In genomic region chr17:71669511-71669910, GRCm38 (mm10) we compare ENCODE assay signal across 23 mouse cellular contexts. TPM values are rescaled to one million over a fixed set of nuclear protein-coding genes. Genes with fewer than 3 reads are reported as not detected.
DNase-seq lines count a peak whose midpoint lies in the region; ATAC-seq and TF ChIP-seq lines count a peak whose summit lies in the region.
"Had no signal": no experiment of that assay in that cellular context is flagged by ENCODE, and none has a peak within 500 bp of the region (broad histone marks: within the 10 kb centered on the region; RNA-seq: fewer than 3 reads in every experiment).

No protein-coding gene starts in this region.

- H3K4me1 ChIP-seq in liver, postnatal 0 days (ENCODE audit: insufficient read depth), result no peaks in the 10 kb centered on the region
- H3K4me1 ChIP-seq in liver, embryonic 11.5 days (replicated peaks; ENCODE audit: control insufficient read depth, insufficient read depth, low read length), result no peaks in the 10 kb centered on the region
- H3K4me1 ChIP-seq in bone marrow, adult 2 months (ENCODE audit: control insufficient read depth, insufficient read depth, low read length), result no peaks in the 10 kb centered on the region
- peaks cover 4% of the 10 kb centered on the region; the same call in 1 of the 2 replicates for H3K4me1 ChIP-seq in stomach, postnatal 0 days (replicated peaks; ENCODE audit: control insufficient read depth, insufficient read depth)

- peak; percentile 40 for TF ChIP-seq CTCF in liver, postnatal 0 days (IDR thresholded peaks at IDR 0.05; ENCODE audit: low read depth)
- TF ChIP-seq CTCF in bone marrow, adult 2 months (IDR thresholded peaks at IDR 0.05; ENCODE audit: control insufficient read depth, insufficient read depth, low read length), result 0 out of 2 replicates have a peak, but pooled peaks have one; percentile 21
- peak; percentile 35 for TF ChIP-seq CTCF in stomach, postnatal 0 days (IDR thresholded peaks at IDR 0.05; ENCODE audit: low read depth)

- no peaks in the 10 kb centered on the region for H3K9me3 ChIP-seq in liver, postnatal 0 days (ENCODE audit: low read length)
- H3K9me3 ChIP-seq in liver, embryonic 11.5 days (ENCODE audit: control insufficient read depth, low read length), result no peaks in the 10 kb centered on the region
- no peaks in the 10 kb centered on the region for H3K9me3 ChIP-seq in stomach, postnatal 0 days (ENCODE audit: control insufficient read depth, low read length)
- H3K9me3 ChIP-seq: embryonic facial prominence, embryonic 10.5 days; forebrain, embryonic 13.5 days; hindbrain, embryonic 15.5 days; stomach, embryonic 15.5 days had no signal

- ATAC-seq in CD4-positive, CD25-positive, alpha-beta regulatory T cell, adult 4 months, result no peak
- ATAC-seq in liver, postnatal 0 days, result no peak
- ATAC-seq in liver, embryonic 11.5 days (replicated peaks; ENCODE audit: low FRiP score), result no peak
- no peak for ATAC-seq in stomach, postnatal 0 days (ENCODE audit: low FRiP score, low TSS enrichment)
- ATAC-seq: forebrain, embryonic 13.5 days had no signal

- no peaks in the 10 kb centered on the region for H3K27me3 ChIP-seq in liver, postnatal 0 days (ENCODE audit: insufficient read depth, low read length)
- H3K27me3 ChIP-seq in liver, embryonic 11.5 days (replicated peaks; ENCODE audit: control insufficient read depth, insufficient read depth, low read length), result no peaks in the 10 kb centered on the region
- no peaks in the 10 kb centered on the region for H3K27me3 ChIP-seq in stomach, postnatal 0 days (ENCODE audit: control insufficient read depth, insufficient read depth, low read length)
- H3K27me3 ChIP-seq: forebrain, embryonic 13.5 days; hindbrain, embryonic 15.5 days; stomach, embryonic 15.5 days had no signal

- WGBS in liver, postnatal 0 days (ENCODE audit: insufficient replicate concordance), result 54% methylated on average over 5 of the region's 5 CpGs
- WGBS in liver, embryonic 11.5 days, result 76% methylated on average over 5 of the region's 5 CpGs
- WGBS in bone marrow, adult 2 months, result 24% methylated on average over 5 of the region's 5 CpGs
- 85% methylated on average over 5 of the region's 5 CpGs for WGBS in stomach, postnatal 0 days

- H3K4me3 ChIP-seq in liver, postnatal 0 days (ENCODE audit: low read depth, low read length), result no peak overlapping the region
- no peak overlapping the region for H3K4me3 ChIP-seq in liver, embryonic 11.5 days (ENCODE audit: low read depth, low read length)
- no peak overlapping the region for H3K4me3 ChIP-seq in bone marrow, adult 2 months (replicated peaks; ENCODE audit: control insufficient read depth, low read depth, low read length)
- H3K4me3 ChIP-seq in stomach, postnatal 0 days (ENCODE audit: low read depth, low read length), result no peak overlapping the region
- H3K4me3 ChIP-seq: embryonic facial prominence, embryonic 10.5 days; forebrain, embryonic 13.5 days; hindbrain, embryonic 15.5 days; stomach, embryonic 15.5 days had no signal

- H3K36me3 ChIP-seq in liver, postnatal 0 days (replicated peaks; ENCODE audit: insufficient read depth, low read length), result no peaks in the 10 kb centered on the region
- H3K36me3 ChIP-seq in liver, embryonic 11.5 days (ENCODE audit: control insufficient read depth, insufficient read depth, low read length), result no peaks in the 10 kb centered on the region
- H3K36me3 ChIP-seq in stomach, postnatal 0 days (ENCODE audit: control insufficient read depth, insufficient read depth, low read length), result no peaks in the 10 kb centered on the region
- H3K36me3 ChIP-seq: embryonic facial prominence, embryonic 10.5 days; hindbrain, embryonic 15.5 days; stomach, embryonic 15.5 days had no signal

- TF ChIP-seq POLR2A in bone marrow, adult 2 months (IDR thresholded peaks at IDR 0.05; ENCODE audit: borderline replicate concordance, control insufficient read depth, low read depth, low read length), result no peak

- no peak overlapping the region for H3K27ac ChIP-seq in liver, postnatal 0 days (ENCODE audit: low read depth)
- H3K27ac ChIP-seq in liver, embryonic 11.5 days (ENCODE audit: low read depth, low read length), result no peak overlapping the region
- H3K27ac ChIP-seq in bone marrow, adult 2 months (ENCODE audit: control insufficient read depth, insufficient read depth, low read depth, low read length, poor library complexity), result no peak overlapping the region
- no peak overlapping the region for H3K27ac ChIP-seq in stomach, postnatal 0 days (replicated peaks)
- H3K27ac ChIP-seq: embryonic facial prominence, embryonic 10.5 days; forebrain, embryonic 13.5 days; hindbrain, embryonic 15.5 days; stomach, embryonic 15.5 days had no signal

- H3K4me2 ChIP-seq in liver, postnatal 0 days (ENCODE audit: low read depth, low read length), result no peak overlapping the region
- H3K4me2 ChIP-seq in liver, embryonic 11.5 days, result no peak overlapping the region
- no peak overlapping the region for H3K4me2 ChIP-seq in stomach, postnatal 0 days (replicated peaks; ENCODE audit: low read depth)
- H3K4me2 ChIP-seq: forebrain, embryonic 13.5 days; heart, embryonic 11.5 days; hindbrain, embryonic 15.5 days; stomach, embryonic 15.5 days had no signal

- DNase-seq in CD4-positive, CD25-positive, alpha-beta regulatory T cell, adult 2 months (ENCODE audit: low read depth, low spot score), result peak; percentile 7
- DNase-seq in liver, postnatal 0 days, result no peak
- no peak for DNase-seq in liver, embryonic 11.5 days (ENCODE audit: low spot score)
- DNase-seq in stomach, postnatal 0 days (ENCODE audit: low spot score), result no peak
- no peak for DNase-seq in T-cell, adult 2 months (ENCODE audit: low spot score)
- no peak for DNase-seq in layer of hippocampus, postnatal 25 days (ENCODE audit: extremely low spot score in 1 of 2, low spot score in 1 of 2)
- DNase-seq: adrenal gland, adult 2 months; cerebellum, adult 11 months; cerebellum, postnatal 25 days; gastrocnemius, postnatal 36 days; heart, postnatal 36 days; kidney, adult 9 months; lung, adult 18-20 months; right cerebral cortex, adult 18-20 months had no signal

- H3K9ac ChIP-seq in liver, postnatal 0 days (replicated peaks), result no peak overlapping the region
- H3K9ac ChIP-seq in liver, embryonic 11.5 days (ENCODE audit: low read depth, low read length), result no peak overlapping the region
- H3K9ac ChIP-seq in stomach, postnatal 0 days (ENCODE audit: low read length), result no peak overlapping the region
- H3K9ac ChIP-seq: forebrain, embryonic 13.5 days; hindbrain, embryonic 15.5 days; stomach, embryonic 15.5 days had no signal

- TF ChIP-seq EP300 in liver, postnatal 0 days (IDR thresholded peaks at IDR 0.05; ENCODE audit: low read depth), result no peak
- TF ChIP-seq EP300 in stomach, postnatal 0 days (optimal IDR thresholded peaks at IDR 0.05), result no peak

RNA-seq across cellular contexts. Expression of gene Togaram2, which starts 3.5 kb away (rescaled TPM):
- polyA plus RNA-seq in CD4-positive, CD25-positive, alpha-beta regulatory T cell, adult 4 months (2017; shearing (Covaris generic)), result not detected
- 0.04 TPM in 1 of 2 replicates, not detected in the other for polyA plus RNA-seq in liver, postnatal 0 days (2015; fragmentation: Nextera tagmentation; extraction: Ambion mirVana)
- not detected in 2 replicates for polyA plus RNA-seq in liver, embryonic 11.5 days (2014; fragmentation: Nextera tagmentation; extraction: Ambion mirVana)
- polyA plus RNA-seq in bone marrow, adult 2 months (2011; ENCODE audit: insufficient read depth, insufficient read length, low replicate concordance, missing spikeins), result not detected in 2 replicates
- polyA plus RNA-seq in stomach, postnatal 0 days (2015; fragmentation: Nextera tagmentation; extraction: Ambion mirVana), result 0.55 and 0.68 TPM in 2 replicates
- 1 to 10 TPM; 1.2 to 1.8 TPM for total RNA-seq in layer of hippocampus, postnatal 25 days (2021)
- polyA plus RNA-seq: adrenal gland, adult 2 months; limb, embryonic 11.5 days; neural tube, embryonic 11.5 days had no signal

RNA-seq across cellular contexts. Expression of gene Wdr43, which starts 53.8 kb away (rescaled TPM):
- polyA plus RNA-seq in CD4-positive, CD25-positive, alpha-beta regulatory T cell, adult 4 months (2017; shearing (Covaris generic)), result 100 to 1,000 TPM; 134 to 151 TPM
- polyA plus RNA-seq in liver, postnatal 0 days (2015; fragmentation: Nextera tagmentation; extraction: Ambion mirVana), result 22.6 and 23.0 TPM in 2 replicates
- polyA plus RNA-seq in liver, embryonic 11.5 days (2014; fragmentation: Nextera tagmentation; extraction: Ambion mirVana), result 140 and 158 TPM in 2 replicates
- polyA plus RNA-seq in bone marrow, adult 2 months (2011; ENCODE audit: insufficient read depth, insufficient read length, low replicate concordance, missing spikeins), result 39.1 and 74.0 TPM in 2 replicates
- polyA plus RNA-seq in stomach, postnatal 0 days (2015; fragmentation: Nextera tagmentation; extraction: Ambion mirVana), result 28.0 and 30.6 TPM in 2 replicates
- total RNA-seq in layer of hippocampus, postnatal 25 days (2021), result 10 to 100 TPM; 24.9 to 26.7 TPM
